Mouse (Mus musculus): ENCODE measurements around the gene Chd4. TPM values are rescaled to one million over a fixed set of nuclear protein-coding genes. Genes with fewer than 3 reads are reported as not detected.
"Not testable (repeated sequence)": the region's sequence is repeated elsewhere in the genome, so short reads cannot be mapped to it uniquely, and the experiment has no call there.

Gene Chd4
- 124 and 131 TPM in 2 replicates for polyA plus RNA-seq (2014; fragmentation: Nextera tagmentation; extraction: Ambion mirVana)

DNA sequence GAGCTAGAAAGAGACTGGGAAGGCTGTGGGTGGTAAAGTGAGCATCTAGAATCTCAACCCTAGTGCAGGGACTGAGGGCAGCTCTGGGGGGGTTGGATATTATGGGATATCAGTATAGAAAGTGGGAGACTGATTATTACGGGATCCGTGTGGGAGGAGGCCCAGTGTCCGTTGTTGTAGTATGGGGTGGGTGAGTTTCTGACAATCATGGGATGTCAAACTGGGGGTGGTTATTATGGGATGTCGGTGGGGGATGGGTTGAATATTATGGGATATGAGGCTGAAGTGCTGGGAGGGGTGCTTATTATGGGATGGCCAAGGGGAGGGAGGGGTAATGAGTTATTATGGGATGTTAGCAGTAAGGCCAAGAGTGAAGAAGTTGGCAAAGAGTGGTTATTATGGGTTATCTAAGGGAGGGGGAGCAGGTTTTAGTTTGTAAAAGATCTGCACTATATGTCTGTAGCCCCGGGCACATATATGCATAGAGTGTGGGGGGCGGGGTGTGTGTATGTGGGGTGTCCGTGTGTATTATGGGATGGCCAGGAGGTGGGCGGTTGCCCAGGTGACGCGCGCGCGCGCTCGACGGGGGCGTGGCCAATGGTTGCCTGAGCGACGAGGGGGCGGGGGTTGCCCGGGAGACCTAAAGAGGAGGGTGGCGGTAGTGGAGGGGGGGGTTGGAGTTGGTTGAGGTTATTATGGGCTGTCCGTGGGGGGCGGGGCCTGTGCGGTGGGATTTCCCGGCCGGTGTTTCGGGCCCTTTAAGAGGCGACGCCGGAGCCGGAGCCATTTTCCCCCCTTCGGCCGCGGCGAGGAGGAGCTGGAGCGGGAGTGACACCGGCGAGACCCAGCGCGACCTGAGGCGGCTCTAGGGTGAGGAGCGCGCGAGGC lies at the start of gene Chd4:
Gene Chd4, plus strand, starts transcription at position 591 of the 888 bp plus-strand sequence.
- DNase-seq (ENCODE audit: low spot score), result peak; percentile 98
- H3K9me3 ChIP-seq (ENCODE audit: control insufficient read depth, low read length), result no peaks in the 10 kb centered on the region
- peaks cover 5% of the 10 kb centered on the region; the same call in 1 of the 2 replicates for H3K36me3 ChIP-seq (ENCODE audit: control insufficient read depth, insufficient read depth, low read length)
- peaks cover 29% of the 10 kb centered on the region for H3K4me1 ChIP-seq (replicated peaks; ENCODE audit: control insufficient read depth, insufficient read depth, low read length)
- peak within 1 kb of the TSS; percentile 96 for H3K27ac ChIP-seq (ENCODE audit: low read depth, low read length)
- peak within 1 kb of the TSS; percentile 97 for H3K4me2 ChIP-seq (ENCODE audit: low read depth, low read length, severe bottlenecking)
- peak within 1 kb of the TSS; percentile 95 for H3K9ac ChIP-seq (ENCODE audit: low read length)
- no peaks in the 10 kb centered on the region for H3K27me3 ChIP-seq (ENCODE audit: control insufficient read depth, insufficient read depth, low read length)
- peak within 1 kb of the TSS; percentile 98 for H3K4me3 ChIP-seq (ENCODE audit: low read depth, low read length)
- peak; percentile 77 for ATAC-seq (replicated peaks; ENCODE audit: low FRiP score)
- WGBS, result 4% methylated on average over 39 of the region's 45 CpGs

- peak; percentile 47; the same call in 1 of the 2 replicates for ATAC-seq (replicated peaks; ENCODE audit: low FRiP score)
- no peaks in the 10 kb centered on the region for H3K9me3 ChIP-seq (ENCODE audit: control insufficient read depth, low read length)
- peaks cover 6% of the 10 kb centered on the region for H3K36me3 ChIP-seq (ENCODE audit: control insufficient read depth, insufficient read depth, low read length)
- no peak overlapping the region for H3K4me3 ChIP-seq (ENCODE audit: low read depth, low read length)
- no peak overlapping the region for H3K27ac ChIP-seq (ENCODE audit: low read depth, low read length)
- H3K27me3 ChIP-seq (ENCODE audit: control insufficient read depth, insufficient read depth, low read length), result no peaks in the 10 kb centered on the region
- H3K9ac ChIP-seq (ENCODE audit: low read length), result no peak overlapping the region
- no peak overlapping the region for H3K4me2 ChIP-seq (ENCODE audit: low read depth, low read length, severe bottlenecking)
- peak; percentile 89 for DNase-seq (ENCODE audit: low spot score)
- no peaks in the 10 kb centered on the region for H3K4me1 ChIP-seq (replicated peaks; ENCODE audit: control insufficient read depth, insufficient read depth, low read length)
- WGBS, result 46% methylated on average over 5 of the region's 5 CpGs
Observed at GRCm38 (mm10) chr6:125046691-125047090, 49.1 kb upstream of the Chd4 start.

DNA sequence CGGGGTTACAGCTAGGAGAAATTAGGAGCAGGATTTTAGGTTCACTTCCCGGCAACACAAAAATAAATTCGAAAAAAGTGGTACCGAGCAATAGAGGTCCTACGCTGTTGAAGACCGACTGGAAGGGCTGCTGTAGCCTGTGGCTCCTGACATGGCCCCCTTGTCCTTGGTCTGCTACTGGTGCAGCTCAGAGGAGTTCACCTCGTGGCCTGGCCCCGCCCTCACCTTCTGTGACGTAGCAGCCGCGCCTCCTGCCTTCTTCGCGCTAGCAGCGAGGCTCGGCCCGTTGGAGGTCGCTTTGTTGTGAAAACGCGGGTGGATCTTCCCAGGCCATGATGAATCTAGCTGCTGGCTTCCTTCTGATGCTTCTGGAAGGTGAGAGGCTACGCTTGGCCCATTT lies 46.1 kb upstream of the Chd4 start, which contains the start of gene Acrbp:
Gene Acrbp, plus strand, starts transcription at position 12 of the 400 bp plus-strand sequence.
- DNase-seq (ENCODE audit: low spot score) (peak; percentile 55), ATAC-seq (replicated peaks; ENCODE audit: low FRiP score) (no peak)
- H3K4me1 ChIP-seq (replicated peaks; ENCODE audit: control insufficient read depth, insufficient read depth, low read length), result no peaks in the 10 kb centered on the region
- no peak within 1 kb of the TSS for H3K27ac ChIP-seq (ENCODE audit: low read depth, low read length)
- no peak within 1 kb of the TSS for H3K4me3 ChIP-seq (ENCODE audit: low read depth, low read length)
- no peaks in the 10 kb centered on the region for H3K9me3 ChIP-seq (ENCODE audit: control insufficient read depth, low read length)
- WGBS, result 31% methylated on average over 20 of the region's 20 CpGs
- no peak within 1 kb of the TSS for H3K4me2 ChIP-seq (ENCODE audit: low read depth, low read length, severe bottlenecking)
- peaks cover 4% of the 10 kb centered on the region for H3K36me3 ChIP-seq (ENCODE audit: control insufficient read depth, insufficient read depth, low read length)
- H3K27me3 ChIP-seq (ENCODE audit: control insufficient read depth, insufficient read depth, low read length), result no peaks in the 10 kb centered on the region
- no peak within 1 kb of the TSS for H3K9ac ChIP-seq (ENCODE audit: low read length)

GRCm38 (mm10) chr6:125051237-125051636 lies 44.5 kb upstream of the Chd4 start:
- H3K4me1 ChIP-seq (replicated peaks; ENCODE audit: control insufficient read depth, insufficient read depth, low read length), result no peaks in the 10 kb centered on the region
- H3K27me3 ChIP-seq (ENCODE audit: control insufficient read depth, insufficient read depth, low read length), result no peaks in the 10 kb centered on the region
- no peak overlapping the region for H3K4me3 ChIP-seq (ENCODE audit: low read depth, low read length)
- ATAC-seq (replicated peaks; ENCODE audit: low FRiP score) (no peak), DNase-seq (ENCODE audit: low spot score) (no peak)
- peaks cover 3% of the 10 kb centered on the region for H3K36me3 ChIP-seq (ENCODE audit: control insufficient read depth, insufficient read depth, low read length)
- WGBS, result 66% methylated on average over 5 of the region's 5 CpGs
- no peak overlapping the region for H3K4me2 ChIP-seq (ENCODE audit: low read depth, low read length, severe bottlenecking)
- H3K27ac ChIP-seq (ENCODE audit: low read depth, low read length), result no peak overlapping the region
- H3K9me3 ChIP-seq (ENCODE audit: control insufficient read depth, low read length), result no peaks in the 10 kb centered on the region
- no peak overlapping the region for H3K9ac ChIP-seq (ENCODE audit: low read length)

DNA sequence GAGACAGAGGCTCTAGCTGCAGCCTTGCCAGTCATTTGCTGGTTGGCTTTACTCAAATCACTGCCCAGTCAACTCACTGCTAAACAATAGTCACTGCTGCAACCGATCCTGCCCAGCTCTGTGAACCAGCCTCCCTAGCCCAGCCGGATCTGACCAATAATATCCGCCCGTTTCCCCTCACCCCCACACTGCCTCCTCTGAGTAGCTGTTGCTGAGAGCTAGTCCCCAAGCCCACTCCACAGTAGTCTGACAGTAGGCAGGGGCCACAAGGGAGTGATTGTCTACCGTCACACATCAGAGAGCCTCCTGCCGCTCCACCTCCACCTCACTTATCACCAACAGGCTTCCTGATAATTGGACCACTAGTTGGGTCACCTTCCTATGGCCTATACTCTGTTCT lies 34.3 kb upstream of the Chd4 start:
- no peak overlapping the region for H3K4me3 ChIP-seq (ENCODE audit: low read depth, low read length)
- no peaks in the 10 kb centered on the region for H3K36me3 ChIP-seq (ENCODE audit: control insufficient read depth, insufficient read depth, low read length)
- H3K27ac ChIP-seq (ENCODE audit: low read depth, low read length), result no peak overlapping the region
- WGBS, result 45% methylated on average over 6 of the region's 6 CpGs
- H3K4me2 ChIP-seq (ENCODE audit: low read depth, low read length, severe bottlenecking), result no peak overlapping the region
- no peak overlapping the region for H3K9ac ChIP-seq (ENCODE audit: low read length)
- ATAC-seq (replicated peaks; ENCODE audit: low FRiP score) (no peak), DNase-seq (ENCODE audit: low spot score) (no peak)
- no peaks in the 10 kb centered on the region for H3K27me3 ChIP-seq (ENCODE audit: control insufficient read depth, insufficient read depth, low read length)
- H3K4me1 ChIP-seq (replicated peaks; ENCODE audit: control insufficient read depth, insufficient read depth, low read length), result no peaks in the 10 kb centered on the region
- H3K9me3 ChIP-seq (ENCODE audit: control insufficient read depth, low read length), result no peaks in the 10 kb centered on the region

GRCm38 (mm10) chr6:125062511-125062910 lies 33.3 kb upstream of the Chd4 start:
- no peak overlapping the region for H3K4me2 ChIP-seq (ENCODE audit: low read depth, low read length, severe bottlenecking)
- no peaks in the 10 kb centered on the region for H3K36me3 ChIP-seq (ENCODE audit: control insufficient read depth, insufficient read depth, low read length)
- 78% methylated on average over 5 of the region's 5 CpGs for WGBS
- H3K4me1 ChIP-seq (replicated peaks; ENCODE audit: control insufficient read depth, insufficient read depth, low read length), result no peaks in the 10 kb centered on the region
- H3K4me3 ChIP-seq (ENCODE audit: low read depth, low read length), result no peak overlapping the region
- ATAC-seq (replicated peaks; ENCODE audit: low FRiP score), result no peak
- H3K9me3 ChIP-seq (ENCODE audit: control insufficient read depth, low read length), result no peaks in the 10 kb centered on the region
- no peak overlapping the region for H3K9ac ChIP-seq (ENCODE audit: low read length)
- no peaks in the 10 kb centered on the region for H3K27me3 ChIP-seq (ENCODE audit: control insufficient read depth, insufficient read depth, low read length)
- no peak overlapping the region for H3K27ac ChIP-seq (ENCODE audit: low read depth, low read length)
- DNase-seq (ENCODE audit: low spot score), result no peak

DNA sequence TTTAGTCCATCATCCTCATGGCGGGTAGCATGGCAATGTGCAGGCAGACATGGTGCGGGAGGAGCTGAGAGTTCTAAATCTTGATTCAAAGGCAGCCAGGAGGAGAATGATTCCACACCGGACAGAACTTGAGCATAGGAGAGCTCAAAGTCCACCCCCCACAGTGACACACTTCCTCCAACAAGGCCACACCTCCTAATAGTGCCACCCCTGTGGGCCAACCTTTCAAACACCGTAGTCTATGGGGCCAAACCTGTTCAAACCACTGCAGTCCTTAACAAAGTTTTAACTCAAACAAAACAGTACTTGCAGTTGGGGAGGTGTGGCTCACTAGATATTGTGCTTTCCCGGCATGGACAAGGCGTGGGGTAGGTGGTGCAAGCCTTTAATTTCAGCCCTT lies 31.9 kb upstream of the Chd4 start:
- no peaks in the 10 kb centered on the region for H3K9me3 ChIP-seq (ENCODE audit: control insufficient read depth, low read length)
- no peak overlapping the region for H3K9ac ChIP-seq (ENCODE audit: low read length)
- ATAC-seq (replicated peaks; ENCODE audit: low FRiP score), result no peak
- H3K27ac ChIP-seq (ENCODE audit: low read depth, low read length), result no peak overlapping the region
- DNase-seq (ENCODE audit: low spot score), result no peak
- H3K4me3 ChIP-seq (ENCODE audit: low read depth, low read length), result no peak overlapping the region
- no peaks in the 10 kb centered on the region for H3K36me3 ChIP-seq (ENCODE audit: control insufficient read depth, insufficient read depth, low read length)
- WGBS, result 91% methylated on average over 6 of the region's 6 CpGs
- no peaks in the 10 kb centered on the region for H3K4me1 ChIP-seq (replicated peaks; ENCODE audit: control insufficient read depth, insufficient read depth, low read length)
- H3K27me3 ChIP-seq (ENCODE audit: control insufficient read depth, insufficient read depth, low read length), result no peaks in the 10 kb centered on the region
- no peak overlapping the region for H3K4me2 ChIP-seq (ENCODE audit: low read depth, low read length, severe bottlenecking)

- H3K27me3 ChIP-seq (ENCODE audit: control insufficient read depth, insufficient read depth, low read length); ATAC-seq (replicated peaks; ENCODE audit: low FRiP score); DNase-seq (ENCODE audit: low spot score); H3K4me2 ChIP-seq (ENCODE audit: low read depth, low read length, severe bottlenecking); H3K27ac ChIP-seq (ENCODE audit: low read depth, low read length); H3K4me1 ChIP-seq (replicated peaks; ENCODE audit: control insufficient read depth, insufficient read depth, low read length); H3K9me3 ChIP-seq (ENCODE audit: control insufficient read depth, low read length); H3K4me3 ChIP-seq (ENCODE audit: low read depth, low read length); H3K36me3 ChIP-seq (ENCODE audit: control insufficient read depth, insufficient read depth, low read length); H3K9ac ChIP-seq (ENCODE audit: low read length): not testable (repeated sequence)
- WGBS, result no CpG with 5 or more reads among the region's 1 CpGs
Observed at GRCm38 (mm10) chr6:125065223-125065622, 30.6 kb upstream of the Chd4 start.
